Mouse (Mus musculus) Patski (cell line): Measurements from ENCODE around the gene Hapln4. TPM values are rescaled to one million over a fixed set of nuclear protein-coding genes. Genes with fewer than 3 reads are reported as not detected.
A peak's percentile ranks its signal among the peaks of the same experiment; 100 is the strongest.

ENCODE experiments used
- ATAC-seq: fragments of 100-300 bp; one replicate; pipeline ENCODE4 v1.8.0; 2021
- CTCF ChIA-PET: fragments of 350-600 bp; sonication (Branson Sonifier 250); formaldehyde crosslinking; loops from one replicate; lab custom pipeline; 2022; ENCODE audit warnings: inconsistent platforms; lab: Charles Lee
- POLR2A ChIA-PET: fragments of 350-600 bp; sonication (Branson Sonifier 250); formaldehyde crosslinking; loops from one replicate; lab custom pipeline; 2022; ENCODE audit warnings: antibody characterized with exemption, inconsistent platforms; lab: Charles Lee
- DNase-seq: peaks from one replicate; pipeline ENCODE4 v3.0.0-alpha.2; 2011; ENCODE audit warnings: low read depth, low spot score
- H3K27me3 ChIP-seq: fragments of 371-371 bp; one replicate; pipeline ENCODE4 v1.5.1; 2021
- CTCF ChIP-seq: fragments of 100-300 bp; IDR thresholded peaks from one replicate; pipeline ENCODE4 v1.5.1; 2021
- in situ Hi-C: fragments of 300-500 bp; cut with MboI; formaldehyde crosslinking; loops from 3 replicates; pipeline ENCODE4 v1.11.1; 2018; ENCODE audit warnings: low pct_unique_long_range_greater_than_20kb, mixed read lengths
- polyA plus RNA-seq: library from polyadenylated mRNA; unstranded; gene quantifications from one replicate; pipeline ENCODE4 v1.2.3, GENCODE M21; 2021

The Hapln4 gene
- polyA plus RNA-seq, 1 experiment from 2014 or later, result 7.3 TPM

DNA sequence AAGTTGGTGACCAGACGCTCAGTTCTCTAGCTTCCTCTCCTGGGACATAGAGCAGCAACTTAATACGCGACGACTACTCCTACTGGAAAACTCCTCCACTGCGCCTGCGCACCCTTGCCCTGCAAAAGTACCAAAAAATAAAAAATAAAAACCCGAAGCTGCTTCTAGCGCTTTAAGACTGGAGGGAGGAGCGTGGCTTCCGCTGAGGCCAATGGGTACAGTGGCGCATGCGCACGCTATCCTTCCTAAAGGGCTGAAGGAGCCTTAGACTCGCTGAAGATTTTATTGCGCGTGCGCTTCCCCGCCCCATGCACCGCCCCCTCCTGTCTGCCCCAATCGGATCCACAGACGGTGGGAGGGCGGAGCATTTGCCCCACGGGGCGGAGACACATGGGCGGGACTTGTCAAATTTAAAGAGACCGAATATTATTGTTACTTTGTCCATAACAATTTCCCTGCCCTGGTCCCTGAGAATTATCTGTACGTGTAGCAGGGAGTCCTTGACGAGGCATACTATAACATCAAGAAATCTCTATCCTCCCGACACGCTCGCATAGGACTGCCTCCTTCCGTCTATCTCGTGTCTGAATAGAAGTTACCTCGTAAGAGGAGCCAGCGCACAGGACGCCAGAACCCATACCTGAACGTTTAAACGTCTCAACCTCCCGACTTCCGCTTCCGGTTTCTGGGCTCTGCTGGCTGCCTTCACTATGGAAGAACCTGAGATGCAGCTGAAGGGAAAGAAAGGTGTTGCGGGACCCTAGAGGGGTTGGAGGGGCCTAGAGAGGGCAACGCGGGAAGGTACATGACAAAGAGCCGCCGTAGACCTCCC is 56.0 kb downstream of the Hapln4 start, which contains the start of the genes Rfxank, Borcs8 and Mef2b:
Rfxank (minus strand) TSS at position 129 of the 832 bp plus-strand sequence.
Borcs8 (plus strand) TSS at position 474 of the 832 bp plus-strand sequence.
Mef2b (plus strand) TSS at position 686 of the 832 bp plus-strand sequence.
- DNase-seq (peak; percentile 98), ATAC-seq (peak; percentile 91)
- ChIA-PET POLR2A (interaction anchor here (1.0 to 1.6 kb wide), 2 partner anchors 12 to 103 kb away, joined by 3 to 4 read pairs; no protein-coding TSS in a partner anchor), CTCF (interaction anchor here (1.1 kb wide), 1 partner anchor 9 kb away, joined by 4 read pairs; no protein-coding TSS in a partner anchor)
- H3K27me3 ChIP-seq, result no peaks in the 10 kb centered on the region
- TF ChIP-seq CTCF, result no peak
- in situ Hi-C loops, result no loop called here

DNA sequence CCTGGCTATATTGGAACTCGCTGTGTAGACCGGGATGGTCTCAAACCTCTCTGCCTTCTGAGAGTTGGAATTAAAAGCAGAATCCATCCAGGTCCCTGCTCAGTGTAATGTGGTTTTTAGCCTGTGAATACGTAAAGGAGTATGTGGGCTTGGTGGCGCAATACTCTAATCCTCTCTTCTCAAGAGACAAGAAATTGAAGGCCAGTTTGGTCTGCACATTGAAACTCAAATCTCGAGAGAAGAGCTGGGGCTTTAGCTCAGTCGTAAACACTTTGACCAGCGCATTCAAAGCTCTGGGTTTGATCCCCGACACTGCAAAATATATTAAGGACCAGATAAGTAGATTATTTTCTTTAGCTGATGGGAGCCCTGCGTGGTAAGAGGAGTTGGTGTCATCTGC is 56.7 kb downstream of the Hapln4 start:
- DNase-seq, result no peak
- ChIA-PET CTCF (interaction anchor here (1.1 kb wide), 1 partner anchor 9 kb away, joined by 4 read pairs; no protein-coding TSS in a partner anchor), POLR2A (interaction anchor here (1.0 to 1.6 kb wide), 2 partner anchors 11 to 104 kb away, joined by 3 to 4 read pairs; no protein-coding TSS in a partner anchor)
- H3K27me3 ChIP-seq, result no peaks in the 10 kb centered on the region
- in situ Hi-C loops, result no loop called here
- TF ChIP-seq CTCF, result no peak
- no peak for ATAC-seq

Other genes with a start within 250 kb of the Hapln4 start
- 0.03 TPM for gene Cilp2, start 195.8 kb upstream of the Hapln4 start, polyA plus RNA-seq
- gene Tssk6, start 181.3 kb upstream of the Hapln4 start, polyA plus RNA-seq, result 3.7 TPM
- gene Ndufa13, start 180.9 kb upstream of the Hapln4 start, polyA plus RNA-seq, result 199 TPM
- 5.3 TPM for gene Yjefn3, start 180.7 kb upstream of the Hapln4 start, polyA plus RNA-seq
- gene Gatad2a, start 87.1 kb upstream of the Hapln4 start, polyA plus RNA-seq, result 75.2 TPM
- 53.4 TPM for gene Mau2, start 40.7 kb upstream of the Hapln4 start, polyA plus RNA-seq
- 37.0 TPM for gene Sugp1, start 40.6 kb upstream of the Hapln4 start, polyA plus RNA-seq
- gene Tm6sf2, start 10.5 kb upstream of the Hapln4 start, polyA plus RNA-seq, result 1.3 TPM
- 0.01 TPM for gene Ncan, start 37.4 kb downstream of the Hapln4 start, polyA plus RNA-seq
- 35.1 TPM for gene Nr2c2ap, start 47.9 kb downstream of the Hapln4 start, polyA plus RNA-seq
- gene Rfxank, start 55.7 kb downstream of the Hapln4 start, polyA plus RNA-seq, result 19.6 TPM
- gene Borcs8, start 56.0 kb downstream of the Hapln4 start, polyA plus RNA-seq, result 80.3 TPM
- 0.54 TPM for gene Mef2b, start 56.3 kb downstream of the Hapln4 start, polyA plus RNA-seq
- gene Tmem161a, start 88.9 kb downstream of the Hapln4 start, polyA plus RNA-seq, result 64.9 TPM
- 5.0 TPM for gene Slc25a42, start 128.8 kb downstream of the Hapln4 start, polyA plus RNA-seq
- 26.5 TPM for gene Sugp2, start 150.8 kb downstream of the Hapln4 start, polyA plus RNA-seq
- gene Armc6, start 151.0 kb downstream of the Hapln4 start, polyA plus RNA-seq, result 16.4 TPM
- 67.9 TPM for gene Homer3, start 199.4 kb downstream of the Hapln4 start, polyA plus RNA-seq
- gene Ddx49, start 219.0 kb downstream of the Hapln4 start, polyA plus RNA-seq, result 48.8 TPM
- gene Cope, start 219.1 kb downstream of the Hapln4 start, polyA plus RNA-seq, result 259 TPM
- gene Cers1, start 232.3 kb downstream of the Hapln4 start, polyA plus RNA-seq, result 2.5 TPM
- 1.1 TPM for gene Gdf1, start 246.4 kb downstream of the Hapln4 start, polyA plus RNA-seq